Mouse (Mus musculus) CH12.LX (cell line): ENCODE measurements around the gene Mapkbp1. TPM values are rescaled to one million over a fixed set of nuclear protein-coding genes. Genes with fewer than 3 reads are reported as not detected.

Source experiments
- DNase-seq: peaks from one replicate; pipeline ENCODE4 v3.0.0-alpha.2; 2013; ENCODE audit errors: extremely low read depth
- H3K27ac ChIP-seq: 2 replicates; pipeline ENCODE4 v1.5.1; 2012; ENCODE audit warnings: low read depth, mild to moderate bottlenecking, control low read depth, moderate library complexity; ENCODE audit not compliant: insufficient read depth
- H3K27me3 ChIP-seq: replicated peaks from 2 replicates; pipeline ENCODE3; 2012; ENCODE audit warnings: inconsistent platforms
- H3K36me3 ChIP-seq, 2 experiments: replicated peaks in 1 of 2; 2 replicates each; pipeline versions ENCODE3 to v1.6.1; 2012; ENCODE audit warnings: inconsistent platforms in 1 of 2, low read length in 1 of 2, mild to moderate bottlenecking in 1 of 2, mixed read lengths in 1 of 2, moderate library complexity in 1 of 2; ENCODE audit not compliant: control insufficient read depth in 1 of 2, insufficient read depth in 1 of 2
- H3K4me1 ChIP-seq, 2 experiments: 2 replicates each; pipeline ENCODE4 v1.6.1; 2012; ENCODE audit warnings: inconsistent platforms in 1 of 2, moderate library complexity in 1 of 2; ENCODE audit not compliant: insufficient read depth in 2 of 2, control insufficient read depth in 1 of 2
- H3K4me2 ChIP-seq: 2 replicates; pipeline ENCODE4 v1.6.1; 2012; ENCODE audit warnings: low read depth, mild to moderate bottlenecking, control low read depth; ENCODE audit not compliant: poor library complexity, insufficient read depth, severe bottlenecking
- H3K4me3 ChIP-seq, 3 experiments: fragments of 150-350 bp in 1 of 3; sonication (generic) in 1 of 3; replicated peaks in 1 of 3; 2 replicates each; pipeline versions ENCODE3 to v1.5.1; 2011 to 2012; ENCODE audit warnings: low read depth in 2 of 3, low read length in 2 of 3, mild to moderate bottlenecking in 2 of 3, moderate library complexity in 2 of 3, control low read depth in 1 of 3, improper control_type of control experiment in 1 of 3, inconsistent platforms in 1 of 3, mixed read lengths in 1 of 3; ENCODE audit not compliant: poor library complexity in 1 of 3
- H3K79me2 ChIP-seq: replicated peaks from 2 replicates; pipeline ENCODE4 v1.6.1; 2012; ENCODE audit warnings: mild to moderate bottlenecking, moderate library complexity; ENCODE audit not compliant: control insufficient read depth, poor library complexity, insufficient read depth, severe bottlenecking; ENCODE audit errors: extremely low read depth
- H3K9ac ChIP-seq: 2 replicates; pipeline ENCODE4 v1.6.1; 2012; ENCODE audit warnings: low read depth, mild to moderate bottlenecking, control low read depth, moderate library complexity; ENCODE audit not compliant: insufficient read depth
- H3K9me3 ChIP-seq: replicated peaks from 2 replicates; pipeline ENCODE3; 2012; ENCODE audit warnings: low read length, inconsistent platforms, mixed read lengths
- BHLHE40 ChIP-seq: IDR thresholded peaks from 2 replicates; pipeline ENCODE4 v1.6.1; 2011; ENCODE audit warnings: mild to moderate bottlenecking, low read depth, low read length, improper control_type of control experiment
- CHD1 ChIP-seq: IDR thresholded peaks from 2 replicates; pipeline ENCODE4 v1.6.1; 2012; ENCODE audit warnings: low read depth, low read length, improper control_type of control experiment, inconsistent platforms
- CHD2 ChIP-seq: IDR thresholded peaks from 2 replicates; pipeline ENCODE4 v1.6.1; 2011; ENCODE audit warnings: low read length, improper control_type of control experiment
- CTCF ChIP-seq, 2 experiments: IDR thresholded peaks in 1 of 2; conservative IDR thresholded peaks in 1 of 2; 2 replicates each; pipeline ENCODE4 v1.5.1; 2011 to 2012; ENCODE audit warnings: low read depth in 2 of 2, low read length in 2 of 2, improper control_type of control experiment in 1 of 2, inconsistent platforms in 1 of 2, mild to moderate bottlenecking in 1 of 2, moderate library complexity in 1 of 2
- E2F4 ChIP-seq: IDR thresholded peaks from 2 replicates; pipeline ENCODE4 v1.6.1; 2011; ENCODE audit warnings: low read depth, low read length, improper control_type of control experiment; ENCODE audit not compliant: insufficient replicate concordance
- ELF1 ChIP-seq: IDR thresholded peaks from 2 replicates; pipeline ENCODE4 v1.6.1; 2014; ENCODE audit warnings: low read depth, mild to moderate bottlenecking, inconsistent platforms, low read length, improper control_type of control experiment
- EP300 ChIP-seq: IDR thresholded peaks from 2 replicates; pipeline ENCODE4 v1.6.1; 2011; ENCODE audit warnings: low read length, improper control_type of control experiment
- ETS1 ChIP-seq: conservative IDR thresholded peaks from 2 replicates; pipeline ENCODE4 v1.6.1; 2012; ENCODE audit warnings: low read depth, mild to moderate bottlenecking, inconsistent platforms, low read length, improper control_type of control experiment, moderate library complexity
- GABPA ChIP-seq: IDR thresholded peaks from 2 replicates; pipeline ENCODE4 v1.6.1; 2012; ENCODE audit warnings: low read depth, low read length, improper control_type of control experiment, inconsistent platforms; ENCODE audit not compliant: insufficient replicate concordance
- HCFC1 ChIP-seq: IDR thresholded peaks from 2 replicates; pipeline ENCODE4 v1.6.1; 2012; ENCODE audit warnings: low read depth, mild to moderate bottlenecking, inconsistent platforms, low read length, improper control_type of control experiment
- IRF4 ChIP-seq: IDR thresholded peaks from 2 replicates; pipeline ENCODE4 v1.6.1; 2014; ENCODE audit warnings: low read depth, mild to moderate bottlenecking, inconsistent platforms, low read length, improper control_type of control experiment
- JUND ChIP-seq: conservative IDR thresholded peaks from 2 replicates; pipeline ENCODE4 v1.6.1; 2011; ENCODE audit warnings: low read depth, low read length, improper control_type of control experiment
- KAT2A ChIP-seq: IDR thresholded peaks from 2 replicates; pipeline ENCODE4 v1.6.1; 2012; ENCODE audit warnings: low read length, improper control_type of control experiment, inconsistent platforms; ENCODE audit not compliant: insufficient replicate concordance
- MAFK ChIP-seq: IDR thresholded peaks from 2 replicates; pipeline ENCODE4 v1.6.1; 2011; ENCODE audit warnings: low read length, improper control_type of control experiment; ENCODE audit not compliant: insufficient replicate concordance
- MAX ChIP-seq: IDR thresholded peaks from 2 replicates; pipeline ENCODE4 v1.6.1; 2011; ENCODE audit warnings: low read length, improper control_type of control experiment
- MAZ ChIP-seq: IDR thresholded peaks from 2 replicates; pipeline ENCODE4 v1.6.1; 2012; ENCODE audit warnings: low read depth, mild to moderate bottlenecking, inconsistent platforms, low read length, improper control_type of control experiment, moderate library complexity
- MXI1 ChIP-seq: IDR thresholded peaks from 2 replicates; pipeline ENCODE4 v1.6.1; 2011; ENCODE audit warnings: mild to moderate bottlenecking, low read depth, low read length, improper control_type of control experiment
- NELFE ChIP-seq: IDR thresholded peaks from 2 replicates; pipeline ENCODE4 v1.6.1; 2011; ENCODE audit warnings: low read depth, low read length, improper control_type of control experiment
- POLR2A ChIP-seq: IDR thresholded peaks from 2 replicates; pipeline ENCODE4 v1.6.1; 2011; ENCODE audit warnings: low read depth, mild to moderate bottlenecking, improper control_type of control experiment, low read length
- POLR2AphosphoS2 ChIP-seq: IDR thresholded peaks from 2 replicates; pipeline ENCODE4 v1.6.1; 2011; ENCODE audit warnings: low read depth, low read length, improper control_type of control experiment
- SIN3A ChIP-seq: IDR thresholded peaks from 2 replicates; pipeline ENCODE4 v1.6.1; 2012; ENCODE audit warnings: low read length, improper control_type of control experiment, inconsistent platforms
- TBP ChIP-seq: conservative IDR thresholded peaks from 2 replicates; pipeline ENCODE4 v1.6.1; 2011; ENCODE audit warnings: low read depth, low read length, improper control_type of control experiment
- TCF12 ChIP-seq: IDR thresholded peaks from 2 replicates; pipeline ENCODE4 v1.6.1; 2014; ENCODE audit warnings: low read depth, mild to moderate bottlenecking, inconsistent platforms, low read length, improper control_type of control experiment
- UBTF ChIP-seq: IDR thresholded peaks from 2 replicates; pipeline ENCODE4 v1.6.1; 2012; ENCODE audit warnings: low read depth, mild to moderate bottlenecking, inconsistent platforms, low read length, improper control_type of control experiment, moderate library complexity
- ZKSCAN1 ChIP-seq: IDR thresholded peaks from 2 replicates; pipeline ENCODE4 v1.6.1; 2012; ENCODE audit warnings: low read depth, inconsistent platforms, low read length, improper control_type of control experiment, borderline replicate concordance
- ZMIZ1 ChIP-seq: IDR thresholded peaks from 2 replicates; pipeline ENCODE4 v1.6.1; 2012; ENCODE audit warnings: low read depth, mild to moderate bottlenecking, inconsistent platforms, low read length, improper control_type of control experiment
- ZNF384 ChIP-seq: IDR thresholded peaks from 2 replicates; pipeline ENCODE4 v1.6.1; 2012; ENCODE audit warnings: low read depth, low read length, improper control_type of control experiment, inconsistent platforms
- dilution Hi-C: fragments of 300-500 bp; cut with MboI; formaldehyde crosslinking; loops from 2 replicates; pipeline ENCODE4 v1.14.3; 2020; ENCODE audit warnings: low sequenced_read_pairs; ENCODE audit not compliant: extremely low pct_unique_long_range_greater_than_20kb, extremely low pct_ligation_motif_present
- in situ Hi-C: fragments of 300-500 bp; cut with MboI; formaldehyde crosslinking; loops from 3 replicates; pipeline ENCODE4 v1.14.3; 2019; ENCODE audit warnings: low sequenced_read_pairs, low pct_ligation_motif_present, low pct_unique_long_range_greater_than_20kb, mixed read lengths
- polyA plus RNA-seq: library from polyadenylated mRNA; unstranded; fragments of >175 nt; gene quantifications from 2 replicates; pipeline ENCODE4 v1.2.1, GENCODE M21; 2012; ENCODE audit warnings: low read depth; ENCODE audit not compliant: insufficient read length
- total RNA-seq, 2 experiments: library from RNA; depleted of rRNA; stranded (reverse); fragments of 300-350 nt in 1 of 2; fragments of >200 nt in 1 of 2; gene quantifications; 2 replicates each; pipeline ENCODE4 v1.2.3; 2012 to 2014

Gene Mapkbp1
- total and polyA plus RNA-seq, 3 experiments: 1.9 to 7.0 (median 4.3) TPM

- Histone ChIP-seq H3K4me1 (no peaks in the 10 kb centered on the region), H3K36me3 (peaks cover 6 to 21% of the 10 kb centered on the region in 2 experiments), H3K79me2 (no peaks in the 10 kb centered on the region), H3K27me3 (no peaks in the 10 kb centered on the region), H3K4me2 (no peak overlapping the region), H3K9ac (no peak overlapping the region), H3K27ac (no peak overlapping the region), H3K4me3 (no peak overlapping the region), H3K9me3 (no peaks in the 10 kb centered on the region)
- in situ Hi-C loops: no loop called here
- dilution Hi-C loops: no loop called here
- TF ChIP-seq CTCF (conservative IDR thresholded peaks at IDR 0.05 in 1 of 2, IDR thresholded peaks at IDR 0.05 in 1 of 2; ENCODE audit: low read depth in 2 of 2, low read length in 2 of 2) (no peak), HCFC1 (no peak), SIN3A (no peak), MAX (no peak), CHD2 (no peak), NELFE (no peak), KAT2A (no peak), GABPA (no peak), CHD1 (no peak), TCF12 (no peak), JUND (no peak), POLR2AphosphoS2 (no peak), TBP (no peak), POLR2A (no peak), EP300 (no peak)
- no peak for DNase-seq
Measured at GRCm38 (mm10) chr2:119981631-119982030, 9.1 kb downstream of the Mapkbp1 start.

GRCm38 (mm10) chr2:119985871-119986270 is 13.4 kb downstream of the Mapkbp1 start:
- no peaks in the 10 kb centered on the region for H3K79me2 ChIP-seq
- H3K27ac ChIP-seq: no peak overlapping the region
- in situ Hi-C loops (no loop called here), dilution Hi-C loops (no loop called here)
- no peak overlapping the region for H3K9ac ChIP-seq
- H3K4me3 ChIP-seq: no peak overlapping the region
- H3K9me3 ChIP-seq: no peaks in the 10 kb centered on the region
- DNase-seq: no peak
- no peak overlapping the region for H3K4me2 ChIP-seq
- TF ChIP-seq JUND (no peak), ZMIZ1 (no peak), TBP (no peak), MXI1 (no peak), BHLHE40 (no peak), CTCF (conservative IDR thresholded peaks at IDR 0.05 in 1 of 2, IDR thresholded peaks at IDR 0.05 in 1 of 2; ENCODE audit: low read depth in 2 of 2, low read length in 2 of 2) (no peak), ELF1 (no peak), ZKSCAN1 (no peak), CHD1 (no peak), UBTF (no peak), POLR2A (no peak), ETS1 (no peak), MAFK (no peak), KAT2A (no peak), IRF4 (no peak), MAZ (no peak), ZNF384 (no peak), EP300 (no peak), E2F4 (no peak)
- H3K4me1 ChIP-seq: peaks cover 0 to 3% of the 10 kb centered on the region in 2 experiments; a peak in 1 of 4 replicates
- peaks cover 6 to 21% of the 10 kb centered on the region in 2 experiments for H3K36me3 ChIP-seq
- H3K27me3 ChIP-seq: no peaks in the 10 kb centered on the region
